Mouse (Mus musculus): Measurements from ENCODE around the gene Ptprn2.

Ptprn2 gene

DNA sequence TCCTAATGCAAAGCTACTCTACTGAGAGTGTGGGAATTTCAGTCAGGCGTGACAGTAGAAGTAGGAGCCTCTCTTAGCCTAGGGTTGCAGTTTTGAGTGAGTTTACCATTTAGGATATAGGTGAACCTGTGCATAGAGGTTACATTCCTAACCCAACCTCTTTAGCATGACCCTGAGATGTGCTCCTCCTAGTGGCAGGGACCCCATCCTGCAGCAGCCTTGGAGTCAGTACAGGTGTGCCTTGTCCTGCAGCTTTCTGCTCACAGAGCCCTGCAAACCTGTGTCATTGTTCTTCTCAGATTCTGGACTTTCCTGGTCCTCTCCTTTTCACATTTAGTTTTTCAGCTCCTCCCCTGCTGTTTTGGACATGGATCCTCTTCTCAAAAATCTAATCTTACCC lies 168.2 kb downstream of the Ptprn2 start:
- DNase-seq: no peak

DNA sequence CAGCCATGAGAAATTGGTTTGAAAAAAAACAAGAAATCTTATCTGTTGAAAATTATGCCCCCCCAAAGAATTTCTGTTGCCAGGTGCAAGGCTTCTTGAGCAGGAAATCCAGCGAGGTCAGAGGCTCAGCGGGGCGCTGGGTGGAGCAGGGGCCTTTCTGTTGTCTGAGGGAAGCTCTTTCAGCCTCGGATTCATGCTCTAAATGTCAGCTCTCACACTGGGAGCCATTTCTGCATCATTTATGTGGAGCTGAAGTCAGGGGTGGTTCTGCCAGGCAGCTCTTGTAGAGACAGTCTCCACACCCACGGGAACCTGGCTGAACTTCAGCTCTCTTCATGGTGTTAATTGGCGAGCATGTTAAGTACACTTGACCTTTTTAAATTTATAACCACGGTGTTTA lies 174.6 kb downstream of the Ptprn2 start:
- DNase-seq: no peak

DNA sequence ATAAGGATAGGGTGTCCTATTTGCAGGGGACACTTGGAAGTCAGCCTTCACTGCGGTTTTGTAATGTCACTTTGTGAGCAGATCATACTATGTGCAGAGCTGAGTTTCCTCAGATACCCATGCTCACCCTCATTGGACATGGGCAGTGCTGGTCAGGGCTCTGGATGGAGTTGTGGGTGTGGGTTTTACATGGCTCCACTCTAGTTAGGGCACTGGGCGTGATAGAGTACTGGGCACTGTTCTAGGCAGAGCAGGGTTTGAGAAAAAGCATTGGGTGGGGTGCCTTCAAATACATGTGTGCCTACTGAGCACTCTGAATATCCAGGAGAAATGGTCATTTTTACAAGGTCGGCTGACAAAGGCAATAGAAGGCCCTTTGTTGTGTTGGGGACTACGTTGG lies 175.5 kb downstream of the Ptprn2 start:
- DNase-seq: no peak

DNA sequence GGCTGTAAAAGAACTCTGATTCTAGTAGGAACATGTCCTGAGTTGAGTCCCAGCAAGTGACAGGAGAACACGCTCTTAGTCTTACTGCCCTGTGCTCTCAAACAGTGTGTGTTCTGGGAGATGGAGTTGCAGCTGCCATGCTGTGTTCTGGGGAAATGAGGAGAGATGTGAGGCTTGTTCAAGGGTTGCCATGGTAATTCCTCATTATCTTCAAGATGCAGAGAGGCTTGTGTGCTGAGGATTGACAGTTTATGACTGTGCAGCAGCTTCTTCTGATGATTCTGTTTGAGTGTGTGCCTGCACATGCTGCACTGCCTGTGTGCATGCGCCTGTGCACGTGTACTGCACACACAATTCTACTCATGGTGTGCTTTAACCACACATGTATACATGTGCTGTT lies 192.2 kb downstream of the Ptprn2 start:
- no peak for DNase-seq

DNA sequence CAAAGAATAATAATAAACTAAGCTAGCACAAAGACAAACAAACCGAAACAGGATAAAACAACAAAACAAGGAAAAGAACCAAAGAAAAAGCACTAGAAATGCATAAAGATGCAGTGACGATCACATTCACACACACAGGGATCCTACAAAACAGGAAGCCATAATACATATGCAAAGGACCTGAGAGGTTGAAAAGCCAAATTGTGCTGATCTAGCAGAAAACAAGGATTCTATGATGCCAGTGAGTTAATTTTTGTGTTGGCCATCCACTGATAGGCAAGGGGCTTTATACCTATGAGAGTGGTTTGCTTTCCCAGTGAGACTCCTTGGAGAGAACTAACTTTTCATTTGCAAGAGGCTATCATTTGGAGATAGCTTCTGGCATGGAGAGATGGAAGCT lies 204.3 kb downstream of the Ptprn2 start:
- DNase-seq: no peak

DNA sequence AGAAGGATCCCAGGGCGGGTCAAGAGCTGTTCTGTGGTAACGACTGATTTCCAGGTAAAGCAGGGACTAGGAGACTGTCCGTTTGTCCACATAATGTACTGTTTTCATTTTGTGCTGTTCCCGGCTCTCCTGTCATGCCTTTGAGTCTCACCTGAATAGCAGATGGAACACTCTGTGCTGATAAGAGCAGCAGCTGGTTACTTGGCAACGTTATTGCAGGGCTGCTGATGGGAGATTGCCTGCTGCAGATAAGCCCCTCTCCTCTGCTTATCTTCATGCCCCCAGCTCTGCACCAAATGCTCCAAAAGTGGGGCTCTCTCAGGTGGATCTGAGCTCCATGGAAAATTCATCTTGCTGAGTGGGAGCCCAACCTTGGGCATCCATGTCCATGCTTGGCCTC lies 224.0 kb downstream of the Ptprn2 start:
- no peak for DNase-seq

DNA sequence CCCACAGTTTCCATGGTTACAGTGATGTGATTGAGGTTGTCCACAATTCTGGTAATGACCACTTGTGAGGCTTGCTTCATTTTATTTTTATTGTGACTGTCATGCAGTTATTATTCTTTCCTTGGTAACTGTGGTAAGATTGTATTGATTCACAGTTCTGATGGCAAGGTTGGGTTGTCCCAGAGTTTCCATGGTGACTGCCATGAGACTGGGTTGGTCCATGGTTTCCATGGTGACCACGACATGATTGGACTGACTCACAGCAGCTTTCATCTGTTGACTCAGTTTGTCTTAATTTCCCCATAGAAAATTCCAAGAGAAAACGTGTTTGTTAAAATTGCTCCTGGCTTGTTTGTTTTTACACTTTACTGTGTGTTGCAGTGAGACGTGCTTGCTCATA lies 225.2 kb downstream of the Ptprn2 start:
- no peak for DNase-seq

DNA sequence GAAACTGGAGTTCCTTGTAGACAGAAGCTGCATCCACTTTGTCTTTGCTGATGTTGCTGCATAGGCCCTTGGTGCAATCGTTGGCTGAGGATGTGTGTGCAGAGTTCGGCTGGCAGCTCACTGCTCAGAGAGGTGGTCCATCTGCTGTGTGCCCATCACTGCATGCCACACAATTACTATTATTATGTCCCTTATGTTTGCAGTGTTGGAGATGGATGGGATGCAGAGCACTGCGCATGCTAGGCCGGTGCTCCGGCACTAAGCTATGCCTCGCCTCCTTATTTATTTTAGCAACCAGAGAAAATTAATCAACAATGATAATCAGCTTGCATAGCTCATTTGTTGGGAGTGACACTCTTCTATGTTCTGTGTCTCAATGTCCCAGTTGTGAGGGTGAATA lies 225.6 kb downstream of the Ptprn2 start:
- DNase-seq: no peak

DNA sequence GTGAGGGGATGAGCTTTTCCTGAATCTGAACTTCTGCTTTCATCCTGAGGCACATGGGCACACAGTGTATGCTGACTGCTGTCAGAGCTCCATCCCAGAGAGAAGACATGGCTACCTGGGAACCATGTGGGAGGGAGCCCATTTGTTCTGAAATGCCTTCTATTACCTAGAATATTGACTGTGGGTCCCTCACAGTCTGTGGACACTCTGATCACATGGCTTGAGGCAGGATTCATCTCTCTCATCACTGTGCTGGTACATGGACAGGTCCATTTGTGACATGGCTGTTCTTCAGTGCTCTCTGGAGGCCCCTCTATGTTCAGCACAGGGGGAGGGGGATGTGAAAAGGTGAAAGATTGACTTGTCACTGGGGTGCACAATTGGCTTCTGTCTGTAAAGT lies 227.6 kb downstream of the Ptprn2 start:
- no peak for DNase-seq

DNA sequence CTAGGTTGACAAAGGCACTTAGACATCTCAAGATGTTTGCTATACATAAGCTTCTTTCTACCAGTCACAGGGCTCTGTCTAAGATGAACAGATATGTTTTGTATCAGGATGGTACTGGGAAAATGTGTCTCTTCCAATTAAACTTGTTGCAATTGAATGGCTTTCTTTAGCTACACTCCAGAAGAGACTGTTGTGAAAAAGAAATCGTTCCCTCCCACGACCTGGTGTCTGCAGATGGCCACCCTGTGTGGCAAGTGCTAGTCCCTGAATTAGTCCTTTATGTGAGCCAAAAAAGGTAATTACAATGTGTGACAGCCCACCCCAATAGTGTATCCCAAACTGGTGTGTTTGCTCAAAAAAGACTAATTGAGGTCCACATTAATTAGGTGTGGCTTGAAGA lies 235.5 kb downstream of the Ptprn2 start:
- DNase-seq: no peak

DNA sequence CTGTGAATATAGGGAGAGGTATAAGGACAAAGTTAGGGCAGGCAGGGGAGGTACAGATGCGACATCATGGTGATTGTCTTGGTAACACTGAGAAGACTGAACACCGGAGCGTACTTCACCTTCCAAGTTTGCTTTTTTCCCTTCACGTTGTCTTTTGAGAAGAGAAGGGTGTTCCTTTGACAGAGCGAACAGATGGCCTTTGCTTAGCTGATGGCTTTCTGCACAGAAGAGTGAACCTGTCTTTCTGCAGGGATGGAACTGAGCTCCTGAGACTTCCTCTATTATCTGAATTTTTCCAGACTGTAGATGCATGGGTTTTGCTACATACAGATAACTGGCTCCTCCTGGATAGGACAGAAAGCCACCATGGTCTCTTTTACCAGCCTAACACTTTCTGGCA lies 254.6 kb downstream of the Ptprn2 start:
- DNase-seq: no peak

DNA sequence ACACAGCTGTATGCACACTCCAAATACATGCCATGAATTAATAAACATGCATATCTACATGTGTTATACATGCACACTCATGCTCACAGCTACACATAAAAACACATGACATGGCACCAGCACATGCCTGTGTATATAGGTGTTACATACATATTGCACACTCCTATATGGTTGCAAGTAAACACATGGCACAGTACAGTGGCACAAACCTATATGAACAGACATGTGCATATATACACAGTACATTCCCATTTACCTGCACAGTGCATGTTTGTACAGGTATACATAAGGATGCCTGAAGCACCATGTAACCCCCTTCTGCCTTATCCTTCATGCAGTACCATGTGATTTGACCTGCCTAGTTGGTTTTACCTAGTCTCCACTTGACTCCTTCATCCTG lies 255.8 kb downstream of the Ptprn2 start:
- no peak for DNase-seq

DNA sequence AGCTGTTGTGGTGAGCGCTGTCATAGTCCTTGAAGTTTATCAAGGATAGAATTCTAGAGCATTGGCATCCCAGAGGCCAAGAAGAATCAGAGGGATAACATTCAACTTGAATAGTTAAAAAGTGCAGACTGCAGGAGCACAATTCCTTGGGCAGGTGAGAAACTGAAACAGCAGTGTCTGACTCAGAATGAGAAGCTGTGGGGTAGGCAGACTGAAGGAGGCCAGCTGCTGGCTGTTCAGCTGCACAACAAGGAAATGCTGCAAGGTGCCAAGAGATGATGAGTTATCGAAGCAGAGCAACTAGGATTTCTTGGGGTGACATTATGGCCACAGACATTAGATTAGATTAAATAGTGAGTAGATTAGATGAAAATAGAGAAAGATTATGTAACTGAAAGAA lies 260.9 kb downstream of the Ptprn2 start:
- DNase-seq: no peak

DNA sequence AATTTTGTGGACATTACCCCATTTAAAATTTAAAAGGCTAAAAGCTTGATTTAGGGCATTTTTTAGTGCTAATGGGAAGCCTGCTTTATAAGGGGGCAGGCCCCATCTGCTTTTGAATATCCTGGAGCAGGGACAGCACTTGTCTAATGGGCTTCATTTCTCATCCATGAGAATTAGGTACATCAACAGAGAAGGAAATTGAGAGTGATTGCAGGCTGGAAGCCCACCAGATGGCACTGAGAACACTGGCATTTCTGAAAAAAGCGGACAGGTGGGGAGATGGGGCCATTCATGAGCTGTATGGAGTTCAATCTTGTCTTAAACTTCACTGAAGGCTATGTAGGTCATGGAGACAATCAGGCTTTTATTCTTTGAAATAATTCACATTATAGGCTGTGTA lies 267.3 kb downstream of the Ptprn2 start:
- DNase-seq: no peak

DNA sequence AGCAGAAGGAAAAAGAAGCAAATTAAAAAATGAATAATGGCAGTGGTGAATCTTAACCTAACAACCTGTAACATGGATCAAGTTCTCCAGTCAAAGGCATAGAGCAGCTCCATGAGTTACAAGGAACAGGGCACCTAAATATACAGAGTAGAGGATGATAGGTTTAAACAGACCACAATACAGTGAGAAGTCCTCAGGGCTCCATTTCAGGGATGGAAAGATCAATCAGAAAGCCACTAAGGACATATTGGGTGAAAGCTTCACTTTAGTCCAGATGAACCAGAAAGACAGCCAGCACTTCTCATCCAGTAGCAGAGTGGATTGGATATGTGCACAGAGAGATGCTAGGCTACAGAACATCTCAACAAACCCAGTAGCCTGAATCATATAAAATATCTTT lies 278.4 kb downstream of the Ptprn2 start:
- DNase-seq: no peak

DNA sequence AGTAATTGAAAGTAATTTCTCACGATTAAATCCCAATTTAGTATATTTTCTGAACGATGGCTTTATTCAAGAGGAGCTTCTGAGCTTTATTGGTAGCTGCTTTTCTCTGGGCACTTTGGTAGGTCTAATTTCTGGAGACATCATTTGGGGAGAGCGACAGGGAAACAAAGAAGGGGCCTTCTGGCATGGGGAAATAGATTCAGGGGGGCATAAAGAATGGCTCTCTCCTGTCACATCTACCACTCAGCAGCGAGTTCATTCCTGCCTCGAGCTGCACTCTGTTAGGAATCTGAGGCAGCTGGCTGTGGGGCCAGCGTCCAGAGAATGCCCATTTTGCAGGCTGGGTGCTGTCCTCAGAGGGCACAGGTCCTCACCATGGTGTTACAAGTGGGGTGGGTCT lies 285.4 kb downstream of the Ptprn2 start:
- DNase-seq: no peak

DNA sequence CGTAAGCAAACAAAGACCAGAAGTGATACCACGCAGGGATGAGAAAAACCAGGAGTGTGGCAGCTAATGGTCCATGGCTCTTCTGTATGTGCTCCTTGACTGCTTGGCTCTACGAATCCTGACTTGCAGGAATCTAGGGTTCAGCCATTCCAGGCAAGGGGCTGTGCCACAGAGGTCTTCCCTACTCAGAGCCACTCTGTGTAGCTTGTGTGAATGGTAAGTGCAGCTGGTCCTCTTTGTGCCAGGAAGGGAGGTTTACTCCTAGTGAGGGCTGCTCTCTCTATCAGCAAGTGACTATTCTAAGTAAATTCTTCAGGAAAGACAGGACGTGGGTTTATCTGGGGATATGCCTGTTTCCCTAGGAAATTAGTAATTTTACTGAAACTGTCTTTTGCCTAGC lies 286.0 kb downstream of the Ptprn2 start:
- DNase-seq: no peak

DNA sequence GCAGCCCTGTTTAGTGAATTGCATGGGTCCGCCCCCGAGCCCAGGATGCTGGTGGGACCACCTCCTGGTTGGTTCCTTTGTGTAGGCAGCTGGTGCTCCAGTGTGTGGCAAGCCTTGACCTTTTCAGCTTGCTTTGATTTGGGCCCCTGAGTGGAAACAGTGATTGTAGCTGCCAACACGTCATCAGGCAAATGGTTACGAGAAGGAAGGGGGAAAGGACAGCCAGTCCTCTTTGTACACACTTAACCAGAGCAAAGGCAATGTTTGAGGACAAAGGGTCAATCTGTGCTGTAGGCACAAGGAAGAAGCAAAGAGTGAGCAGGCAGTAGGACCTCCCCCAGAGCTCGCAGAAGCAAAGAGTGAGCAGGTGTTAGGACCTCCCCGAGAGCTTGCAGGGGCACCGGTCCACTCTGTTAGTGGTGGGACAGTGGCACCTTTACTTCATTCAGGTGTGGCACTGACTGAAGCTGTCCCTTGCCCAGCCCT lies 286.6 kb downstream of the Ptprn2 start:
- DNase-seq: peak; percentile 41 to 83

DNA sequence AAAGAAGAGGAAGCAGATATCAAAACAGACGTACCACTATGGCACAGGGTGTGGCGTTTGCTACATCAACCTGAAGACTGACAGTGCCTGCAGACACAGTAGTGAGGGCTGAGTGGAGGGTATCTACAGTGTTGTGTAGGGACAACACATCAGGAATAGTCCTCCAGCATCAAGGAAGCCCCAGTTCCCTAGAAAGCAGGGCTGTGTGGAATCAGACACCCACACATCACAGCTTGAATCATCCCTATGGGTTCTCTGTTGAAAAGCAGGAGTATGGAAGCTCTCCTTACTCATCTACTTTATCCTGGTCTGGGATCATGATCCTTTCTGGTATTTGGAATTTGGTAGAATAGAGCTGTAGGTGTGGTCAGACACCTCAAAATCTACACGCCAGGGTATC lies 287.8 kb downstream of the Ptprn2 start:
- DNase-seq: no peak

DNA sequence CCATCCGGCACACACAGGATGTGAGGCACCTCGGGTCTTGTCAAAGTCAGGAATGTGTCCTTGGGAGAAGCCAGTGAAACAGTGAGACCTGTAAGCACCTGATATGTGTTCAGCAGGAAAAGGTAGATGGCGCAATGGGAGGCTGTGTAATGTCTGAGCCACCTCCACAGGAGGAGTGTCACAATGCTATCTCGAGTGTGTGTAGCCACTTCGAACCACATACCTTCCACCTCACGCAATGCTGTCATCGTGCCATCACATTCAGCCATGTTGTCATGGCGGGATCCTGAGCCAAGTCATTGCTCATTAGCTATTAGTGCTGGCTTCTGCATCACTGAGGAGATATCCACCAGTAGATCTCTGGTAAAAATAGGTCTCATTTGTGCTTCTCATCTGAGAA lies 290.9 kb downstream of the Ptprn2 start:
- peak; percentile 52 to 66 for DNase-seq

DNA sequence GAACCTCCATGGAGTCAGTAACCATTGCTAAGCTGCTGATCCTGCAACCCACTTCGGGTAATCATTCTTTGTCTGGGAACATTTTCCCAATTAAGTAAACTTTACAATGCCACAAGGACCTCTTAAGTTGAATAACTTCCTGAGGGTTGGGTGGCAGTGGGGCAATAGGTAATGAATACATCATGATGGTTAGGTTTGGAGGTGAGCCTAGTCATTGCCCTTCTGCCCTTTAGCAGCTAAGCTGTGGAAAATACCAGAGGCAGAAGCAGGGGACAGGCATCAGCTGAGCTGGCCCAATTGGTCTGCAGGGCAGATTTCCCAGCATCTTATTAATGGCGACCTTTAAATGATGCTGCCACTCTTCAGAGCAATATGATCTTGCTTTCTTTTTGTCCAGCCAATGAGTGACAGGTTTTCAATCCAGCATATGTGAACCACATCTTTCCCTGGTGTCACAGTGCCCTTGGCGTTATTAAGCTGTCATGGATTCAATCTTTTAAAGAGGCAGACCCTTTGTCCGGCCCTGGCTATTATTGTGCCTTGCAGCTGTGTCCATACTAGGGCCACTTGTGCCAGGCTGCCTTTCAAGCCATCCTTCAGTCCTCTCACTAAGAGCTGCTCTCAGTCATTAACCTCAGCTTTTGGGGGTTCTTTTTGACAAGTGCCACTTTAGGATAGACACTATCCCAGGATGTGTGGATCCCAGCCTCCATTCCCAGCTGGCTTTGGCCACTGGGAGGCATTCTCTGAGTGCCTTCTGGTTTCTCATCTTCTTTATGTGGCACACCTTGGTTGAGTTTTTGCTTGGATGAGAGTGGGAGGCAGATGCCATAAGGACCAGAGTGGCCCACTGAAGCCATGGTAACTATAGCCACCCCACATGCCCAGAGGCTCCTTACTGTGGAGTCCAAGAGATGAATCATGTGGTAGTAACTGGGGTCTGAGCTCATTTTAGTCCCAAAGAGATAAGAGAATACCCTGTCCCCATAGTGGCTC lies 292.9 kb downstream of the Ptprn2 start:
- peak; percentile 35 to 45 for DNase-seq

DNA sequence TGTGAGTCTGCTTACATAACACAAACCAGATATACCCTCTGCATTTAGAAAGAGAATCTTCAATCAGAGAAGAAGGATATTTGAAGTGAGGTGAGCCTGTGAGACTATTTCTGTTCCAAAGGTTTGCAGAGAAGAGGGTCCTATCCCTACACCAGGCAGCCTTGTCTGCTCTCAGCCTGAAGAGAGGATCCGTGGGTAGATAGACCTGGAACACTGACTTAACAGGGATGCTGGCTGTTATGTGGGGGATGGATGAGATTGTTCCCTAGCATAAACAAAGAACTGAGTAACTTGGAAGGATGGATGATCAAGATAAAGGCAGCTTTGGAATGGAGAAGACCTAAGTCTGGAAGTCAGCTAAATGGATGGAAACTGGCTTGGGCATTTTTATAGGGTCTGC lies 294.9 kb downstream of the Ptprn2 start:
- DNase-seq: no peak

DNA sequence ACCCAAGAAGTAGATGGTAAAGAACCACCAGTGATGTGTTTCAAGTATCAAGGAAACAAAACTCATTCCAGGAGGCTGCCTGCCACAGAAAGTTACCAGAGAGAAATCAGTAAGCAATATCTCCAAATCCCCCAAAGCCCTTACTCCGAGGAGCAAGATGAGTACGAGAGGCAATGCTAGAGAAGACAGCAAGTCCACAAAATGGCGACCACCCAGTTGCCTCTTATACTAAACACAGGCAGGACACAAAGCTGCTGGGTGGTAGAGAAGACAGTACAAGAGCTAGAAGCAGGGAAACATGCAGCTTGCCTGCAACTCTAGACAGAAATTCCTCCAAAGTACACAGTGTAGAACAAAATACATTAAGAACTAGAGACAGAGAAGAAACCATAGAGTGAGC lies 300.2 kb downstream of the Ptprn2 start:
- DNase-seq: no peak

DNA sequence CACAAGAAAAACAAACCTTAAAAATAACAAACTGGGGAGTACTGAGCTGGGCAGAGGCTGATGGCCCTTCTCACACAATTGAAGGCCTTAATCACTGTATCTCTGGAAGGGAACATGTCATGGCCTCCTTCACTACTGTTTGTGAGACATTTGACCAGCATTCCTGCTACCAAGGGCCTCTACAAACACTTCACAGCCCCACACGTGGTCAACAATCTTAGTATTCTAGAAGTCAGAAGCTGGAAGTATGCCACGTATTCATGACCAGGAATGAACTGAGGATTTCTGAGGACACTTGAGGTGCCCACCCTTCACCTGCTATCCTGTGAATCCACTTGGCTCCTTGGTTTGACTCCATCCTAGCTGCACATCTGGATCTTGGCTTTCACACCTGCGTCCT lies 302.8 kb downstream of the Ptprn2 start:
- DNase-seq: peak; percentile 21 to 49

DNA sequence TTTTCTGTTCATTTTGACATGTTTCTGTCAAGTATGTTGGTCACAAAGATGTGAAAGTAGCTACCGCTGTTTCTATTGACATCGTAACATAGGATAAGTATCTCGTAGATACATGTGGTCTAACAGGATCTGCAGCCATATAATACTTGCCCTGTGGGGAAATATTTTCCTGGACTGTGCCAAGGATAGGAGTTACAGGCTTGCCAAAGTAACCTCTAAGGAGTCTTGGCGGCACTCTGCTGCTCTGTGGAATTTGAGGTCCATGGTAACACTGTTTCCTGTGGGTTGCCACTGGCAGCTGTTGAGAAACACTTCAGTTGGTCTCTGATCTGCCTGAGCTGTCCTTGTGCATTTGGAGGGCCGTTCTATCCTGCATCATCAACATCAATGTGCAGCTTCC lies 317.8 kb downstream of the Ptprn2 start:
- no peak for DNase-seq

Data from lung, postnatal 4 days (tissue).